Mouse (Mus musculus): ENCODE results near the gene Schip1. TPM values are rescaled to one million over a fixed set of nuclear protein-coding genes. Genes with fewer than 3 reads are reported as not detected.
A peak's percentile ranks its signal among the peaks of the same experiment; 100 is the strongest.

Gene Schip1
- polyA plus RNA-seq, 1 experiment from 2014 or later, result 152 TPM

DNA sequence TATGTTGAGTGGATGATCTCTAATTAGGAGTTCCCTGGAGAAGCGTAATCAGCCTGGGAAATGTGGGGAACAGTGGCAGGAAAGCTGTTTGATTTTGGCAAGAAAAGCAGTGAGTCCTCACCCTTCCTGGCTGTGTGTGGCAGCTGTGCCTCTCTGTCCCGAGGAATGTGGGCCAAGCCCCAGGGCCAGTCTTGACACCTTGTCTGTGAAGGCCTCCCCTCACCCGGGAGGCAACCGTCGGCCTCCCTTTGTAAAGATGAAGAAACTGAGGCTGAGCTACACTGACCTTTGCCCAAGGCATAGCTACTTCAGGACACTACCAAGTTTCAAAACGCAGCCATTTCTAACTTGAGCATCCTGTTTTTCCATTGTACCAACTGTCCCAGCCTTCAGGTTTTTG, 481.3 kb downstream of the Schip1 start:
- H3K36me3 ChIP-seq (ENCODE audit: control insufficient read depth, insufficient read depth, low read length), result no peaks in the 10 kb centered on the region
- H3K9me3 ChIP-seq (ENCODE audit: control insufficient read depth, low read length), result no peaks in the 10 kb centered on the region
- H3K4me1 ChIP-seq (ENCODE audit: control insufficient read depth, insufficient read depth, low read length), result 0 out of 2 replicates have a peak, but pooled peaks cover 4% of the 10 kb centered on the region
- no peak overlapping the region for H3K9ac ChIP-seq (replicated peaks; ENCODE audit: low read length)
- H3K27me3 ChIP-seq (ENCODE audit: control insufficient read depth, insufficient read depth, low read length), result no peaks in the 10 kb centered on the region
- no peak overlapping the region for H3K27ac ChIP-seq (replicated peaks; ENCODE audit: low read depth, low read length)
- 46% methylated on average over 6 of the region's 6 CpGs for WGBS
- no peak overlapping the region for H3K4me2 ChIP-seq (ENCODE audit: low read length)
- ATAC-seq (ENCODE audit: low FRiP score, low TSS enrichment), result no peak
- no peak for DNase-seq
- no peak overlapping the region for H3K4me3 ChIP-seq (replicated peaks; ENCODE audit: low read depth, low read length)

DNA sequence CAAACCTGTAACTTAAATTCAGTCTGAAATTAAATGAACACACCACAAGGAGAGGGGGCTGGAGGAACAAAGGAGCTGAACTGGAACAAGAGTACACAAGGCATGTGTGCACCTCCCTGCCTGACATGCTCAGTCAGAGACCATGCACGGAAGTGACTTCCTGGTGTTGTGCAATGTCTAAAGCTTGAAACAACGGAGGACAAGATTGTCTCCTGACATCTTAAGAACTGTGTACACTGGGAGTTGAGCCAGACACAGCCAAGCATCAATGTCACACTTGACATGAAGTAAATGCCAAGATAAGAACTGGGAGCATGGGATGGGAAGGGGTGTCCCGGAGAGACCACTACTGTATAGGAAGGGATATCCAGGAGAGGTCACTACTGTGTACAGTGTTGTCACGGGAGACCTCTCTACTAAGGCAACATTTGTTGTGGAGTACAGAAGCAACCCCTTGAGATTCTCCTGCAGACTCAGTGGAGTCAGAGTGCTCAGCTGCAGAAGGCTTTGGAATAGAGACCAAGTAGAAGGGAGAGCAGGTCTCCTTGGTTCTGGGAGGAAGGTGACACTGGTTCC, 490.6 kb downstream of the Schip1 start:
- DNase-seq (no peak), ATAC-seq (ENCODE audit: low FRiP score, low TSS enrichment) (no peak)

DNA sequence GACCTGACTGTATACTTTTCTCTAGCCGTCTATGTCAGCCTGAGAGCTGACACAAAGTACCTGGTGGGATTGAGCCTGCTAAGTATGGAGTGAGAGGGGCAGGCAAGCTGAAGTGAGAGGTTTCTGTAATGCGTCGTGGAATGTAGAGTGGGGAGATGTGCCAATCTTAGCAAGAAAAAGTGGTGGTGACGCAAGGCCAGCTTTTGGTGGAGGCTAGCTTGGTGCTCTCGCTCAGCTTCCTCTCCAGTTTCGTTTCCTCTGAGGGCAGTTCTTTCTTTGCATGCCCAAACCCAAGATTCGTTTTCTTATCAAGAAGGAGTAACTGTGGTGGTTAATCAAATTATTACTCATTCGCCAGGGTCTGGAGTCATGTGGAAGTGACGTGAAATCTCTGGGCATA, 492.3 kb downstream of the Schip1 start:
- H3K4me2 ChIP-seq (ENCODE audit: low read length), result no peak overlapping the region
- H3K4me3 ChIP-seq (replicated peaks; ENCODE audit: low read depth, low read length), result no peak overlapping the region
- DNase-seq, result no peak
- no peak overlapping the region for H3K27ac ChIP-seq (replicated peaks; ENCODE audit: low read depth, low read length)
- 0 out of 2 replicates have a peak, but pooled peaks cover 3% of the 10 kb centered on the region for H3K4me1 ChIP-seq (ENCODE audit: control insufficient read depth, insufficient read depth, low read length)
- H3K9ac ChIP-seq (replicated peaks; ENCODE audit: low read length), result no peak overlapping the region
- no peaks in the 10 kb centered on the region for H3K36me3 ChIP-seq (ENCODE audit: control insufficient read depth, insufficient read depth, low read length)
- H3K27me3 ChIP-seq (ENCODE audit: control insufficient read depth, insufficient read depth, low read length), result no peaks in the 10 kb centered on the region
- ATAC-seq (ENCODE audit: low FRiP score, low TSS enrichment), result no peak
- H3K9me3 ChIP-seq (ENCODE audit: control insufficient read depth, low read length), result no peaks in the 10 kb centered on the region
- 96% methylated on average over 9 of the region's 9 CpGs for WGBS

More for the DNA sequence above, 490.6 kb downstream of the Schip1 start:
- H3K4me3 ChIP-seq (replicated peaks; ENCODE audit: low read depth, low read length), result no peak overlapping the region
- H3K9me3 ChIP-seq (ENCODE audit: control insufficient read depth, low read length), result no peaks in the 10 kb centered on the region
- WGBS, result 80% methylated on average over 4 of the region's 4 CpGs
- H3K9ac ChIP-seq (replicated peaks; ENCODE audit: low read length), result no peak overlapping the region
- no peak overlapping the region for H3K27ac ChIP-seq (replicated peaks; ENCODE audit: low read depth, low read length)
- H3K27me3 ChIP-seq (ENCODE audit: control insufficient read depth, insufficient read depth, low read length), result no peaks in the 10 kb centered on the region
- H3K4me2 ChIP-seq (ENCODE audit: low read length), result no peak overlapping the region
- no peaks in the 10 kb centered on the region for H3K36me3 ChIP-seq (ENCODE audit: control insufficient read depth, insufficient read depth, low read length)
- H3K4me1 ChIP-seq (ENCODE audit: control insufficient read depth, insufficient read depth, low read length), result 0 out of 2 replicates have a peak, but pooled peaks cover 3% of the 10 kb centered on the region

DNA sequence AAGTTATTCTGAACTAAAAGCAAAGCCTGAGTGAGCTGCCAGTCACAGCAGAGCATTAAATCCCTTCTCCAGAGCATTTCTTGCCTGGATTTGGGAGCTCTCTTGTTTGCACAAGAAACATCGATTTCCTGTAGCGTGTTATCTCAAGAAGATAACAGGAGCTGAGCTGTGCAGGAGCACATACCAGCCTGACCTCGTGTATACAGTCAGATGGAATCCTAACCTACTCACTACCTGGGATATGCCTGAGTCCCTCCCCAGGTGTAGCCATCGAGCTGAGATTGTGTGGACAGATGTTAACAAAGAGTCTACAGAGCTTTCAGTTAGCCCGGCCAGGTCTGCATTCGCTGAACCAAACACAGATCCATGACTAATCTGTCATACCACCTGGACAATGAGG, 494.1 kb downstream of the Schip1 start:
- 0 out of 2 replicates have a peak, but pooled peaks cover 3% of the 10 kb centered on the region for H3K4me1 ChIP-seq (ENCODE audit: control insufficient read depth, insufficient read depth, low read length)

DNA sequence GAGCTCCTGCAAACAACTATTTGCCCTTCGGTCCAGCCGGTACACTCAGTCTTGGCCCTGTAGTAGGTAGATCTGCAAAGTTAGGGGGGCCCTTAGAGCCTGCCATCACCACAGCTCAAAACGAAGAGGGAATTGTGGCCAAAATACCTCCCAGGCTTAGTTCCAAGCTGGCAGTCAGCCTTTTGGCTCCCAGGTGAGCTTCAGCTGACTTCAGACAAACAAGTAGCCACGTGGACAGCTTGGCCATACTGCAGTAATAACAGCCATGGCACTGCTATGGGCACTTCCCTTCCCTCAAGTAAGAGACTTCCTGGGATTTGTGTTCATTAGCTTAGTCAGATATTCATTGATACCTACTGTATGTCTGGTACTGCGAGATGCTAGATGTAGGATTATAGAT, 495.5 kb downstream of the Schip1 start:
- Histone ChIP-seq H3K4me1 (ENCODE audit: control insufficient read depth, insufficient read depth, low read length) (0 out of 2 replicates have a peak, but pooled peaks cover 2% of the 10 kb centered on the region), H3K9ac (replicated peaks; ENCODE audit: low read length) (no peak overlapping the region), H3K9me3 (ENCODE audit: control insufficient read depth, low read length) (no peaks in the 10 kb centered on the region), H3K27ac (replicated peaks; ENCODE audit: low read depth, low read length) (no peak overlapping the region), H3K4me3 (replicated peaks; ENCODE audit: low read depth, low read length) (no peak overlapping the region), H3K36me3 (ENCODE audit: control insufficient read depth, insufficient read depth, low read length) (no peaks in the 10 kb centered on the region), H3K4me2 (ENCODE audit: low read length) (no peak overlapping the region), H3K27me3 (ENCODE audit: control insufficient read depth, insufficient read depth, low read length) (no peaks in the 10 kb centered on the region)
- 79% methylated on average over 5 of the region's 5 CpGs for WGBS
- no peak for ATAC-seq (ENCODE audit: low FRiP score, low TSS enrichment)
- DNase-seq, result no peak

More for the DNA sequence above, 494.1 kb downstream of the Schip1 start:
- no peaks in the 10 kb centered on the region for H3K36me3 ChIP-seq (ENCODE audit: control insufficient read depth, insufficient read depth, low read length)
- no peak overlapping the region for H3K9ac ChIP-seq (replicated peaks; ENCODE audit: low read length)
- H3K9me3 ChIP-seq (ENCODE audit: control insufficient read depth, low read length), result no peaks in the 10 kb centered on the region
- 81% methylated on average over 6 of the region's 6 CpGs for WGBS
- ATAC-seq (ENCODE audit: low FRiP score, low TSS enrichment), result no peak
- no peak overlapping the region for H3K27ac ChIP-seq (replicated peaks; ENCODE audit: low read depth, low read length)
- H3K4me3 ChIP-seq (replicated peaks; ENCODE audit: low read depth, low read length), result no peak overlapping the region
- no peak overlapping the region for H3K4me2 ChIP-seq (ENCODE audit: low read length)
- no peak for DNase-seq
- no peaks in the 10 kb centered on the region for H3K27me3 ChIP-seq (ENCODE audit: control insufficient read depth, insufficient read depth, low read length)

DNA sequence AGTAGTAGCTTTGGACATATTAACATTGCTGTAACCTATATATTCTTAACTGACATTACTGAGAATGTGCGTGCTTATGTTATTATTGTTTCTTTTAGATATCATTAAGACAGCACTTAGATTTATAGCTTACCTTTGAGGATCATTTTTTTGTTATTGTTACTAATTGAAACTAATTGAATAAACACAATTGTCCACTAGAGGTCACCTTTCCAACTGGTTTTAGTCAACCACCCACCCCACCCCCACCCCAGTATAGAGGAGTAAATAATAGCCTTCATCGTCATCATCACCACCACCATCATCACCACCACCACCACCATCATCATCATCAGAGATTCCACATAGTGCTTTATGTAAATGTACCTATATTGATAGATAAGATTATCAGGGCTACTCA, 498.2 kb downstream of the Schip1 start:
- no peak overlapping the region for H3K4me2 ChIP-seq (ENCODE audit: low read length)
- DNase-seq, result no peak
- H3K9ac ChIP-seq (replicated peaks; ENCODE audit: low read length), result no peak overlapping the region
- no peaks in the 10 kb centered on the region for H3K9me3 ChIP-seq (ENCODE audit: control insufficient read depth, low read length)
- ATAC-seq (ENCODE audit: low FRiP score, low TSS enrichment), result no peak
- H3K4me1 ChIP-seq (ENCODE audit: control insufficient read depth, insufficient read depth, low read length), result 0 out of 2 replicates have a peak, but pooled peaks cover 8% of the 10 kb centered on the region
- H3K36me3 ChIP-seq (ENCODE audit: control insufficient read depth, insufficient read depth, low read length), result no peaks in the 10 kb centered on the region
- H3K27ac ChIP-seq (replicated peaks; ENCODE audit: low read depth, low read length), result no peak overlapping the region
- no peak overlapping the region for H3K4me3 ChIP-seq (replicated peaks; ENCODE audit: low read depth, low read length)
- no peaks in the 10 kb centered on the region for H3K27me3 ChIP-seq (ENCODE audit: control insufficient read depth, insufficient read depth, low read length)
- 67% methylated on average over 2 of the region's 2 CpGs for WGBS

DNA sequence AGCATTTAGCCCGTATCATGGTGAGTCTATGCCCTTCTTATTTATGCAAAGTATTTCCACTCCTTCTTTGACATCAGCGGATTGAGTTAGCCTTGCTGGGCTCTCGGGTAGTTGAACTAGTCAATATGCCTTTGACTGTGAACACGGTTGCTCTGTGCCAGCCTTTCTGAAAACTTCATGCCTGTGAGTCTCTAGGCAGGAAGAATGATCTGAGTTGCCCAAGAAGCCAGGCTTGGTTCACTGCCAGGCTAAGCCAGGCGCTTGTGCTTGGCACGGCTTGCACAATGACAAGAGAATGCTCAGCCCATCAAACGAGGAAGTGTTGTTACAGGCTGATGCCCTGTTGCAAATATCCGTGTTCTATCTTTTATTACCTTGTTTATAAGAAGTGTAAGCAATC, 499.3 kb downstream of the Schip1 start:
- Histone ChIP-seq H3K36me3 (ENCODE audit: control insufficient read depth, insufficient read depth, low read length) (no peaks in the 10 kb centered on the region), H3K9me3 (ENCODE audit: control insufficient read depth, low read length) (no peaks in the 10 kb centered on the region), H3K27ac (replicated peaks; ENCODE audit: low read depth, low read length) (no peak overlapping the region), H3K4me1 (ENCODE audit: control insufficient read depth, insufficient read depth, low read length) (0 out of 2 replicates have a peak, but pooled peaks cover 8% of the 10 kb centered on the region), H3K27me3 (ENCODE audit: control insufficient read depth, insufficient read depth, low read length) (no peaks in the 10 kb centered on the region), H3K4me2 (ENCODE audit: low read length) (no peak overlapping the region), H3K4me3 (replicated peaks; ENCODE audit: low read depth, low read length) (no peak overlapping the region), H3K9ac (replicated peaks; ENCODE audit: low read length) (no peak overlapping the region)
- ATAC-seq (ENCODE audit: low FRiP score, low TSS enrichment) (no peak), DNase-seq (peak; percentile 80)
- WGBS, result 71% methylated on average over 8 of the region's 8 CpGs

DNA sequence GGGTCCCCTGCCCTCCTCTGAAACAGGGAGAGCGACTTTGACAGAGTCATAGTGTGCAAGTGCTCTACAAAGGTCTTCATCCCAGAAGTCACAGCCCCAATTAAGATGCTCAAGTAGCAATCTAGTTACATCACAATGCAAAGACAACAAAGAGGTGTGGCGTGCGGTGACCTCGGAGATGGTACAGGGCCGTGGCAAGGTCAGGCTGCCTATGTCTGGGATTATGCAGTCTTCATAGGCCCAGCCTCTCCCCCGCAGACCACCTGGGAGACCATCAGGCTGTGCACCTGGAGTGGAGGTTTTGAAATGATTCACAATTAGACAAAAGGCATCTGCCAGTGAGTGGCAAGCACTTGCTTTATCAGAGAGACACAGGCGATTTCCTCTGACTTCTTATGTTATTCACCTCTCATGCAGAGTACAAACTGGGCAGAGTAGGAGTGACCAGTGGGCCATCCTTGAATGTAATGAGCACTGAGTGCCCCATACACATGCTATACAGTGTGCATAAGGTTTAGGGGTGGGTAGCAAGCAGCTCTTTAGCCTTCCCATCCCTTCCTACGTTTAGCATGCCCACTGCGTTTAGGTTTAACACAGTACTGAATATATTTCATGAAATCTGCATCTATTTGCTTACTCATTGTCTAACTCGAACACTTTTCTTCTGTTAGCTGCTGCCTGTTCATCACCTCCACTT, 500.5 kb downstream of the Schip1 start:
- ATAC-seq (ENCODE audit: low FRiP score, low TSS enrichment) (no peak), DNase-seq (no peak)
- Histone ChIP-seq H3K4me2 (ENCODE audit: low read length) (no peak overlapping the region), H3K27ac (replicated peaks; ENCODE audit: low read depth, low read length) (no peak overlapping the region), H3K4me1 (ENCODE audit: control insufficient read depth, insufficient read depth, low read length) (0 out of 2 replicates have a peak, but pooled peaks cover 8% of the 10 kb centered on the region), H3K4me3 (replicated peaks; ENCODE audit: low read depth, low read length) (no peak overlapping the region), H3K9me3 (ENCODE audit: control insufficient read depth, low read length) (no peaks in the 10 kb centered on the region), H3K36me3 (ENCODE audit: control insufficient read depth, insufficient read depth, low read length) (no peaks in the 10 kb centered on the region), H3K27me3 (ENCODE audit: control insufficient read depth, insufficient read depth, low read length) (no peaks in the 10 kb centered on the region), H3K9ac (replicated peaks; ENCODE audit: low read length) (no peak overlapping the region)
- 46% methylated on average over 10 of the region's 10 CpGs for WGBS

DNA sequence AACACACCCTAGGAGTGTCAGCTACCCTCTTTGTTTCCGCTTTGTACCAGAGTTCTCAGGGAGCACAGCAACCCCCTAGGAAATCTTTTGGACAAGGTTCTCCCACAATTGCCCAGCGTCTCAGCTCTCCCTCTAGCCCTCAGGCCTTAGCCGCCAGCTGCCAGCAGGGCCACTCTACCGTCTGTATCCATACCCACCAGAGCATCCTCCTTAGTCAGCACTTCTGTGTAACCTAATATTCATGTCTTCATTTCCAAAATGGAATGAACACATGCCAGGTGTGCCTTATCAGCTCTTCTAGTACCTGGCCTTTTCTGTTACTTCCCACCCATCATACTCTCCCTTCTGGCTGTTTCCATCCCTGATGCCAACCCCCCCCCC, 501.1 kb downstream of the Schip1 start:
- no peak overlapping the region for H3K4me3 ChIP-seq (replicated peaks; ENCODE audit: low read depth, low read length)
- H3K27me3 ChIP-seq (ENCODE audit: control insufficient read depth, insufficient read depth, low read length), result no peaks in the 10 kb centered on the region
- ATAC-seq (ENCODE audit: low FRiP score, low TSS enrichment) (no peak), DNase-seq (no peak)
- H3K4me1 ChIP-seq (ENCODE audit: control insufficient read depth, insufficient read depth, low read length), result 0 out of 2 replicates have a peak, but pooled peaks cover 8% of the 10 kb centered on the region
- H3K9me3 ChIP-seq (ENCODE audit: control insufficient read depth, low read length), result no peaks in the 10 kb centered on the region
- 38% methylated on average over 4 of the region's 4 CpGs for WGBS
- H3K9ac ChIP-seq (replicated peaks; ENCODE audit: low read length), result no peak overlapping the region
- H3K27ac ChIP-seq (replicated peaks; ENCODE audit: low read depth, low read length), result no peak overlapping the region
- H3K36me3 ChIP-seq (ENCODE audit: control insufficient read depth, insufficient read depth, low read length), result no peaks in the 10 kb centered on the region
- H3K4me2 ChIP-seq (ENCODE audit: low read length), result no peak overlapping the region
